Mouse (Mus musculus): ENCODE data around the gene Alg2. TPM values are rescaled to one million over a fixed set of nuclear protein-coding genes. Genes with fewer than 3 reads are reported as not detected.

Alg2 gene
- polyA plus RNA-seq (2016; fragmentation: Nextera tagmentation; extraction: Ambion mirVana) = 76.8 and 92.2 TPM in 2 replicates

GRCm38 (mm10) chr4:47473968-47474729, at the start of gene Alg2, which contains the start of gene Sec61b:
Alg2 (minus strand) TSS chr4:47474333.
Sec61b (plus strand) TSS chr4:47474658.
- WGBS = under 1% methylated on average over 58 of the region's 58 CpGs
- peak within 1 kb of the TSS; percentile 89 for H3K4me3 ChIP-seq
- H3K9me3 ChIP-seq (replicated peaks) = no peaks in the 10 kb centered on the region
- no peaks in the 10 kb centered on the region for H3K27me3 ChIP-seq (ENCODE audit: low read depth, poor library complexity, severe bottlenecking)
- H3K4me1 ChIP-seq = peaks cover 16% of the 10 kb centered on the region
- peak within 1 kb of the TSS; percentile 94 for H3K27ac ChIP-seq
- peak; percentile 93 for DNase-seq (ENCODE audit: low spot score)
- H3K36me3 ChIP-seq = peaks cover 67% of the 10 kb centered on the region

DNA sequence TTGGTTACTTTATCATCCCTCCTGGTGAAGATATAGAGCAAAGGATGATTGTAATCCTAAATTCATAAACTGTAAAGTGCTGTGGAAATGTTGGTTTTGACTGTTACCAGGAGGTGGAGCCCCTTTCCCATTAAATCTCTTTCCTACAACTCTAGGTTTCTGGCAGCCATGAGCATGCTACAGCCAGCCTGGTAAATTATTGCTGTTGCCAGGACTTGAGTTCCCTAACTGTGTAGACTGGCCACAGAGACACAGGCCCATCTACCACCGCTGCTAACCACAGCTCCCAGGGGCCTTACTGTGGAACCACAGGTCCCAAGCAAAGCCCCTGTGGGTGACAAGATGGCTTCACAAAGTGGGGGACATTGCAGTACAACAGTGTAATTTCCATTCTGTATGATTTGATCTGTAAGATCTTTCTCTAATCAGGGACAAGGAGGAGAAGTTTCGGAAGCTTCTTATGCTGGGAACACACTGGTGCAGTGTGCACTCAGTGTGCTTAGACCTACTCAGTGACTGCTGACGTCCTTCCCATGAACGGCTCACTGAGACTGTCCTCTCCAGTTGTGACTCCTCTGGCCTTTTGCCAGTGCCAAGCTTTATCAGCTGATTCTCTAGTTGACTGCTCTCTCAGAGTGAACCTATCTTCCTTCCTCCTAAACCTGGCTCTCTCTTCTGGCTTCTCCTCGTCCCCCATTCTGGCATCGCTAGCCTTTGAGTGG, 47.9 kb upstream of the Alg2 start:
- no peaks in the 10 kb centered on the region for H3K36me3 ChIP-seq
- H3K4me1 ChIP-seq = peaks cover 4% of the 10 kb centered on the region; the same call in 1 of the 2 replicates
- 91% methylated on average over 6 of the region's 6 CpGs for WGBS
- H3K4me3 ChIP-seq = no peak overlapping the region
- 0 out of 2 replicates have a peak, but pooled peaks cover 10% of the 10 kb centered on the region for H3K27me3 ChIP-seq (ENCODE audit: low read depth, poor library complexity, severe bottlenecking)
- no peak overlapping the region for H3K27ac ChIP-seq
- DNase-seq (ENCODE audit: low spot score) = no peak
- H3K9me3 ChIP-seq (replicated peaks) = no peaks in the 10 kb centered on the region

DNA sequence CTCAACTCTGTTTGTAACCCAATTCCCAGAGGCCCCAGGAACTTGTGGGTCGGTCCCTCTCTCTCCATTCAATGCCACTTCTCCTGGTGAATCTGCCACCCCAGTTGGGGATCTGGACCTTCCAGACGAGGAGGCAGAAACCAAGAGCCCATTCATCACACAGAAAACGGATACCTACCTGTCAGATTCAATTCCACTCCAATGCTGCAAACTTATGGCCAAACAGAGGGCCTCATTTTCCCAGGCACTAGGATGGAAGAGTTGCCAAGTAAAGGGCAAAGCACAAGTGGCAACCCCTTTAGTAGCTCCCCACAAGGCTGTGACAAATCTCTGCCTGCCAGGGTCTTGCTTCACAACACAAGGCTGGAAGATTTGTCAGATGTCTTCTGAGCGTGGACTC, 45.9 kb upstream of the Alg2 start:
- peaks cover 4% of the 10 kb centered on the region; the same call in 1 of the 2 replicates for H3K4me1 ChIP-seq
- H3K27me3 ChIP-seq (ENCODE audit: low read depth, poor library complexity, severe bottlenecking) = 0 out of 2 replicates have a peak, but pooled peaks cover 10% of the 10 kb centered on the region
- WGBS = 75% methylated on average over 4 of the region's 4 CpGs
- H3K9me3 ChIP-seq (replicated peaks) = no peaks in the 10 kb centered on the region
- no peak overlapping the region for H3K4me3 ChIP-seq
- H3K36me3 ChIP-seq = no peaks in the 10 kb centered on the region
- no peak overlapping the region for H3K27ac ChIP-seq
- no peak for DNase-seq (ENCODE audit: low spot score)

DNA sequence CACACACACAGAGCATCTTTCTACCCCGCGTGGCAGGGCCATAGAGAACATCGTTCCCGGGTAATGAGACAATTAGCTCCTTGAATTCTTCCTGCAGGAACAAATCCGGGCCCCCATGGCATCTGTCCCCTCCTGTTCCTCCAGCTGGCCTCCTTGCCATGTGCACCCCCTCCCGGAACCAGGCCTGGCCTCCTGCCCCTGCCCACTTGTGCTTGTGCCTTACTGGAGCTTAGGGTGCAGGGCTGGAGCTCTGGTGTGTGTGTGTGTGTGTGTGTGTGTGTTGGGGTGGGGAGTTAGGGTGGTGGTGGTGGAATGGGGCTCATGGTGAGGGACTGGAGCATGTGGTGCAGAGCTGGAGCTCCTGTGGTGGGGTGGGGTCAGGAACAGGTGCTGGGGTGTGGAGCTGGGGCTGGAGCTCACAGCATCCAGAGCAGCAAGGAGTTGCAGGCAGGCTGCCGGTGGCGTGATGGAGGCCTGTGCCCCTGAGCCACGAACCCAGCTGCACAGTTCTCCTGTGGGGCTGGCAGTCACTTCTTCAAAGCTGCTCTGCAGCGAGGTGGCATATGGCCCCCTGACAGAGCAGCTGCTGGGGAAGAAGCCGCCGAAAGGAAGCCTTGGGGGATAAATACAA, 44.5 kb upstream of the Alg2 start:
- Histone ChIP-seq H3K36me3 (no peaks in the 10 kb centered on the region), H3K27ac (no peak overlapping the region), H3K4me3 (no peak overlapping the region), H3K9me3 (replicated peaks) (no peaks in the 10 kb centered on the region), H3K27me3 (ENCODE audit: low read depth, poor library complexity, severe bottlenecking) (0 out of 2 replicates have a peak, but pooled peaks cover 10% of the 10 kb centered on the region), H3K4me1 (peaks cover 4% of the 10 kb centered on the region; the same call in 1 of the 2 replicates)
- 71% methylated on average over 12 of the region's 12 CpGs for WGBS
- DNase-seq (ENCODE audit: low spot score) = no peak

- no peak overlapping the region for H3K27ac ChIP-seq
- H3K36me3 ChIP-seq = no peaks in the 10 kb centered on the region
- H3K4me1 ChIP-seq = peaks cover 5% of the 10 kb centered on the region; the same call in 1 of the 2 replicates
- no peaks in the 10 kb centered on the region for H3K9me3 ChIP-seq (replicated peaks)
- WGBS = 51% methylated on average over 10 of the region's 10 CpGs
- no peak overlapping the region for H3K4me3 ChIP-seq
- no peak for DNase-seq (ENCODE audit: low spot score)
- no peaks in the 10 kb centered on the region for H3K27me3 ChIP-seq (ENCODE audit: low read depth, poor library complexity, severe bottlenecking)
Observed at GRCm38 (mm10) chr4:47504841-47505517, 30.8 kb upstream of the Alg2 start.

DNA sequence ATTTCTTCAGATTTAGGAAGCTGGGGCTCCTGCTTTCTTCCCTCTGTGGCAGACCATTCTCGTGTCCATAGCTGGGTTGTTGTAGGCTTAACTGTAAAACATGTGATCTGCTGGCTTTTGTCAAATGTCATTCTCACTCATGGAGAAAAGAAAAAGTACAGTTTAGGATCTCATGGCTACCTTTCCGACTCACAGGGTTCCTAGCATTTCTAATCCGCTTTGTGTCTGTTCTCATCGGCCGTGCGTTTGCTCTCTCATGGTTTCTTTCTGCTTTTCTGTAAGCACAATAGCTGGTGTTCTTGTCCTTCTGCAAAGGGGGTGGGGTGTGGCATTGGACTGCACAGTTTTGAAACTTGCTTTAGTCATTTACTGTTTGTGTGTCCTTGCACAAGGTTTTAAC, 28.9 kb upstream of the Alg2 start:
- H3K27ac ChIP-seq = no peak overlapping the region
- H3K36me3 ChIP-seq = no peaks in the 10 kb centered on the region
- 86% methylated on average over 6 of the region's 6 CpGs for WGBS
- no peak for DNase-seq (ENCODE audit: low spot score)
- no peaks in the 10 kb centered on the region for H3K9me3 ChIP-seq (replicated peaks)
- no peak overlapping the region for H3K4me3 ChIP-seq
- H3K4me1 ChIP-seq = peaks cover 6% of the 10 kb centered on the region; the same call in 1 of the 2 replicates
- no peaks in the 10 kb centered on the region for H3K27me3 ChIP-seq (ENCODE audit: low read depth, poor library complexity, severe bottlenecking)

DNA sequence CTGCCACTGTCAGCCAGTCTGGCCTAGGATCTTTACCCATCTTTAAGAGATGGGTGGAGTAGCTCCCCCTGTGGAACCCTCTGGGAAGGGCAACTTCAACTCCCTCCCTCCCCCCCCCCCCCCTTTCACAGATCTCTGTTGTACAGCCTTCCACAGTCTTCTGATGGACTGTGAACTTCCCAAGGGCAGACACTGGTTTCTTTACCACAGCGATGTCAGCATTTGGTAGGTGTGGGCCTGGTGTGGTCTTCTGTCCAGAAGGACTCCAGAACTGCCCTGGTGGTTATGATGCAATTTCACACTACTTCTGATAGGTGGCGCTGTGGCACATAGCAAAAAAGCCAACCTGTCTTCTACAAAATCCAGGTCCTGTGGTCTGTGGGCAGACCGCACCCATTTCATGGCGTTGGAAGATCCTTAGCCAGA, 28.4 kb upstream of the Alg2 start:
- H3K27me3 ChIP-seq (ENCODE audit: low read depth, poor library complexity, severe bottlenecking) = no peaks in the 10 kb centered on the region

DNA sequence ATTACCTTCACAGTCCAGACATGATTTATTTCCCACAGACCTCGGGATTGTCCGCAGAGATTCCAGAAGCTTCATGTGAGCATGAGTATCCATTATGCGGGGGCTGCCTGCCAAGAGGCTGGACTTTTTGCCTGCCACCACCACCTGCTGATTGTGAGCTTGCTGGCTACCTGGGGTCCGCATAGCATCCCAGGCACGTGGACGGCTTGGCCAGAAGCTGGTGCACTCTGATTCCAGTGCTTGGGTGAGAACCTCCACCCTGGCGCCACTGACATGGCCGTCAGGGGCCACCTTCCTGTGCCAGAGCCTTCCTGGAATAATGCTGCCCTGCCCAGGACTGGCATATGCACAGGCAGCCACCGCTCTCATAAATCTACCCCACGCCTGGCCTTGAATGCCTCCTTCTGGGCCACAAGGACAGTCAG, 25.0 kb upstream of the Alg2 start:
- Histone ChIP-seq H3K9me3 (replicated peaks) (no peaks in the 10 kb centered on the region), H3K4me1 (peaks cover 6% of the 10 kb centered on the region; the same call in 1 of the 2 replicates), H3K27me3 (ENCODE audit: low read depth, poor library complexity, severe bottlenecking) (no peaks in the 10 kb centered on the region), H3K36me3 (no peaks in the 10 kb centered on the region), H3K27ac (no peak overlapping the region), H3K4me3 (no peak overlapping the region)
- WGBS = 82% methylated on average over 10 of the region's 10 CpGs
- DNase-seq (ENCODE audit: low spot score) = no peak

More for the DNA sequence above, 28.4 kb upstream of the Alg2 start:
- H3K27ac ChIP-seq = no peak overlapping the region
- H3K4me3 ChIP-seq = no peak overlapping the region
- WGBS = 33% methylated on average over 4 of the region's 4 CpGs
- peak; percentile 41 for DNase-seq (ENCODE audit: low spot score)
- H3K4me1 ChIP-seq = peaks cover 10% of the 10 kb centered on the region
- no peaks in the 10 kb centered on the region for H3K36me3 ChIP-seq
- no peaks in the 10 kb centered on the region for H3K9me3 ChIP-seq (replicated peaks)

DNA sequence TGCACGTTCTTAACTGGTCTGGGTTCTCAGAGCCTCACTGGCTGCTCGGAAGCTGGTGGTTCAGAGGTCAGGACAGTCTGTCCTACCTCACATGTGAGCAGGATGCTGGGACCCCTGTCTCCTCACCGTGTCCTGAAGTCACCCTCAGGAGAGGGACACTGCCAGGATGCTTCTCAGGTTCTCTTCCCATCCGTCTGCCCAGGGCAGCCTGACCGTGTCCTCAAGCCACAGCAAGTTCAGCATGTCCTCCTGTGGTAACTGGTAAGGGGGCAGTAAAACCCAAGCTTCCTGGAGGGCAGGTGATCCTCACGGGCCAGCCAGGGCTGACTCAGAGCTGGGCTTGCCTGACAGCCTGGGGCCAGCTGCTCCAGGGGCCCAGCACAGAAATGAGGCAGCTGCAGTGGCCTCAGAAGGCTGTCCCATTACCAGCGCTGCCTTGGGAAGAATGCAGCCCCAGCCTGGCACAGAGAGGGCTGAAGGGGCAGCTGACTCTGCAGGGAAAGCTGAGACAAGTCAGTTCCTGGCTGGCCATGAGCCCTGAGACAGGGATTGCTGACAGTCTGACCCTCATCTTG, 23.8 kb upstream of the Alg2 start:
- Histone ChIP-seq H3K9me3 (replicated peaks) (no peaks in the 10 kb centered on the region), H3K36me3 (no peaks in the 10 kb centered on the region), H3K4me1 (peaks cover 16% of the 10 kb centered on the region), H3K4me3 (no peak overlapping the region), H3K27ac (no peak overlapping the region), H3K27me3 (ENCODE audit: low read depth, poor library complexity, severe bottlenecking) (no peaks in the 10 kb centered on the region)
- no peak for DNase-seq (ENCODE audit: low spot score)
- 62% methylated on average over 7 of the region's 7 CpGs for WGBS

GRCm38 (mm10) chr4:47494686-47495085, 20.6 kb upstream of the Alg2 start:
- no peak for DNase-seq (ENCODE audit: low spot score)
- Histone ChIP-seq H3K9me3 (replicated peaks) (no peaks in the 10 kb centered on the region), H3K27ac (no peak overlapping the region), H3K4me1 (peaks cover 38% of the 10 kb centered on the region), H3K27me3 (ENCODE audit: low read depth, poor library complexity, severe bottlenecking) (no peaks in the 10 kb centered on the region), H3K4me3 (no peak overlapping the region), H3K36me3 (no peaks in the 10 kb centered on the region)
- 86% methylated on average over 2 of the region's 2 CpGs for WGBS

DNA sequence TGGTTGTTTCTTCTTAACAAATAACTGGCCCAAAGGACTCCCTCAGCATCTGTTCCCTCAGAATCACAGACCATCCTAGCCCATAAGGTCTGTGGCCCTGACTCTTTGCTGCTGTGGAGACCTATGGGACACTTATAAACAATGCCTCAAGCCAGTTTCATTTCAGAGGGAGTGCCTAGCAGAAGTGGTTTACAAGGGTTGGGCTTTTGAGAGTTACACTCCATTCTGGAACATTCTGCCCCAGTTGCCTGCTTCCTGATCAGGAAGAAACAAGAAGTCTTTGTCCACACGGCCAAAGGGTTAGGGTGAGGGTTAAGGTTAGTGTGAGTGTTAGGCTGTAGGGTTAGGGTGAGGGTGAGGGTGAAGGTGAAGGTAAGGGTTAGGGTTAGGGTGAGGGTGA, 20.0 kb upstream of the Alg2 start:
- Histone ChIP-seq H3K36me3 (no peaks in the 10 kb centered on the region), H3K27me3 (ENCODE audit: low read depth, poor library complexity, severe bottlenecking) (no peaks in the 10 kb centered on the region), H3K27ac (no peak overlapping the region), H3K9me3 (replicated peaks) (no peaks in the 10 kb centered on the region), H3K4me1 (peaks cover 38% of the 10 kb centered on the region), H3K4me3 (no peak overlapping the region)
- DNase-seq (ENCODE audit: low spot score) = no peak
- WGBS = 80% methylated on average over 1 of the region's 1 CpGs

DNA sequence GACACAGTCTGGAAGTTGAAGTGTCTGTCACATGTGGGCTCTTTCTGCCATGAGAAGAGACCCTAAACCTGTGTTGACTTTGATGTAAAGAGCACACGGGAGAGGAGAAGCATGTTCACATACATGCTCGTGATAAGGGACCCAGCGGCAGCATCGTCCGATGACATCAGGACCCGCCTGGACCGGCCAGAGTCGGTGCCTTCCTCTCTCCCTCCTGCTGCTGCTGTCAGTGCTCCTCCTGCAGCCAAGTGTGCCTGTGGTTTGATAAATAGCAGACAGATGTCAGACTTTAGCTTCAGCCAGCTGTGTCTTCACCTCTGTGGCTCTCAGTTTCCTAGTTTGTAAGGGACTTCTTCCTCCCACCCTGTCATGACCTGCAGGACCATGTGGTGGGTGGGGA, 19.3 kb upstream of the Alg2 start:
- no peaks in the 10 kb centered on the region for H3K9me3 ChIP-seq (replicated peaks)
- no peak for DNase-seq (ENCODE audit: low spot score)
- no peak overlapping the region for H3K4me3 ChIP-seq
- H3K27me3 ChIP-seq (ENCODE audit: low read depth, poor library complexity, severe bottlenecking) = no peaks in the 10 kb centered on the region
- no peak overlapping the region for H3K27ac ChIP-seq
- peaks cover 38% of the 10 kb centered on the region for H3K4me1 ChIP-seq
- WGBS = 67% methylated on average over 8 of the region's 8 CpGs
- H3K36me3 ChIP-seq = no peaks in the 10 kb centered on the region

All from limb, embryonic 10.5 days (tissue).